Mouse (Mus musculus): ENCODE data around the gene Pdzrn3. TPM values are rescaled to one million over a fixed set of nuclear protein-coding genes. Genes with fewer than 3 reads are reported as not detected.

Gene Pdzrn3
- 27.2 and 31.0 TPM in 2 replicates for polyA plus RNA-seq (2016; fragmentation: Nextera tagmentation; extraction: Ambion mirVana)

DNA sequence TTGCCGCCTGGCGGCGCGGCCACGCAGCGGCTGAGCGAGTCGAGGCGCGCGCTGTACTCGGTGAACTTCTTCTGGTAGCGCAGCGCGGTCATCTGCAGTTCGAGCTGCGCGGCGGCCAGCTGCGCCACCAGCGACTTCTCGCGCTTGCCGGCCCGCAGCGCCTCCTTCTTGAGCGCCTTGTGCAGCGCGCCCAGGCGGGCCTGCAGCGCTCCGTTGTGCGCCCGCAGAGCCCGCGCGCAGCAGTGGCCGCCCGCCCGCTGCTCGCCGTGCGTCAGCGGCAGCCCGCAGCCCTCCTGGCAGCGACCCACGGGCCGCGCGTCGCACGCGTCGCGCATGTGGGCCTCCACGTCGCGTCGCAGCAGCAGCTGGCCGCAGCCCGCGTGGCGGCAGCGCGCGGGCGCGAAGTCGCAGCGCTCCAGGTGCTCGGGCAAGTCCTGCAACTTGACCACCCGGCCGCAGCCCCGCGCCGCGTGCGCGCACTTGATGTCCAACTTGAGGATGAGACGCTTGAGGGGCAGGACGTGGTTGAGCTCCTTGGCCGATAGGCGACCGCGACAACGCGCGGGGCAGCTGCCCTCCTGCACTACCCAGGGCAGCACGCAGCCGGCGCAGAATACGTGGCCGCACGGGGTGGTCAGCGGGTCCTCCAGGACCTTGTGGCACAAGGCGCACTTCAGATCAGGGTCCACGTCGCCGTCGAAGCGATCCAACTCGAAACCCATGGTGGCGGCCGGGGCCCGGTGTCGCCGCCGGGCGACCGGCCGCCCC lies at the start of gene Pdzrn3:
Gene Pdzrn3 (minus strand): TSS at position 731 of the 768 bp plus-strand sequence.
- H3K9me3 ChIP-seq (replicated peaks): no peaks in the 10 kb centered on the region
- WGBS: under 1% methylated on average over 98 of the region's 111 CpGs
- H3K27me3 ChIP-seq: peaks cover 7% of the 10 kb centered on the region
- H3K27ac ChIP-seq: peak within 1 kb of the TSS; percentile 79
- peak; percentile 83 for ATAC-seq (ENCODE audit: low FRiP score)
- peaks cover 23% of the 10 kb centered on the region for H3K4me1 ChIP-seq
- H3K4me2 ChIP-seq (replicated peaks): peak within 1 kb of the TSS; percentile 97
- peak within 1 kb of the TSS; percentile 65 for H3K4me3 ChIP-seq
- H3K36me3 ChIP-seq: no peaks in the 10 kb centered on the region
- H3K9ac ChIP-seq: peak within 1 kb of the TSS; percentile 74

DNA sequence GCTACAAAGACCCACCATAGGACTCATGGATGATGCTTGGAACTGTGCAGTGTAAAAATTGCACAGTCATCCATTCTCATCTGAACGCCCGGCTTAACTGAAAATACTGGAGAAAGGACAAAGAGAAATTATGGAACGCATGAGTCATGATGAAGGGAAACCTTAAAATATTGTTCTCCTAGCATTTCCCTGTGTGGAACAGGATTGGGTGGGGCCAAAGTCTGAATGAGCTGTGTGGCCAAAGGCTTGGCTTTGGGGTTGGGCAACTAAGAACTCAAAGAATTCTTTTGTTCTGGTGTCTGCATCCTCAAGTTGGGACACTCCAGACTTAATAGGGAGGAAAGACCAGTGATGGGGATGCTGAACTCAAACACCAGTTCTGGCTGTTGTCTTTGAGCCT lies 49.6 kb upstream of the Pdzrn3 start:
- no peaks in the 10 kb centered on the region for H3K9me3 ChIP-seq (replicated peaks)
- no peak overlapping the region for H3K4me3 ChIP-seq
- H3K27me3 ChIP-seq: no peaks in the 10 kb centered on the region
- no peak overlapping the region for H3K4me2 ChIP-seq (replicated peaks)
- no peaks in the 10 kb centered on the region for H3K36me3 ChIP-seq
- H3K4me1 ChIP-seq: 0 out of 2 replicates have a peak, but pooled peaks cover 3% of the 10 kb centered on the region
- H3K9ac ChIP-seq: no peak overlapping the region
- H3K27ac ChIP-seq: no peak overlapping the region
- ATAC-seq (ENCODE audit: low FRiP score): no peak
- WGBS: 90% methylated on average over 3 of the region's 3 CpGs

DNA sequence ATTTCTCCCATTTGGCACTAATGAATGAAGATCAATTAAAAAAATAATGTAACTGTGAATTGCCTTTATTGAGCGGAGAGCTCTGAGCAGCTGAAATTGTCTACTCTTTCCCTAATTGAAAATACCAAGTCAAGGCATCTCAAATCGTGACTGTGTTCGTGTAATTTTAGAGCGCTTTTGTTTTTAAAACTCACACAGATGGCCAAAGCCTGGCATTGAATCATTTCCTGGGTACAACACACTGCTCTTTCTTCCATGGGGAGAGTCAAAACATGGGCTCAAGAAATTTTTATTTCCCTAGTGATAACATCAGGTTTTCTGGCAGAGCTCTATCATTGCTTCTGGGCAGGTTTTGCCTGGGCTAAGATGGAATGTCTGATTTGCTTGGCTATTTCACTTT lies 48.6 kb upstream of the Pdzrn3 start:
- Histone ChIP-seq H3K9me3 (replicated peaks) (no peaks in the 10 kb centered on the region), H3K27ac (no peak overlapping the region), H3K27me3 (no peaks in the 10 kb centered on the region), H3K4me3 (no peak overlapping the region), H3K4me2 (replicated peaks) (no peak overlapping the region), H3K4me1 (peaks cover 7% of the 10 kb centered on the region; the same call in 1 of the 2 replicates), H3K36me3 (no peaks in the 10 kb centered on the region), H3K9ac (no peak overlapping the region)
- no peak for ATAC-seq (ENCODE audit: low FRiP score)
- WGBS: 80% methylated on average over 4 of the region's 4 CpGs

DNA sequence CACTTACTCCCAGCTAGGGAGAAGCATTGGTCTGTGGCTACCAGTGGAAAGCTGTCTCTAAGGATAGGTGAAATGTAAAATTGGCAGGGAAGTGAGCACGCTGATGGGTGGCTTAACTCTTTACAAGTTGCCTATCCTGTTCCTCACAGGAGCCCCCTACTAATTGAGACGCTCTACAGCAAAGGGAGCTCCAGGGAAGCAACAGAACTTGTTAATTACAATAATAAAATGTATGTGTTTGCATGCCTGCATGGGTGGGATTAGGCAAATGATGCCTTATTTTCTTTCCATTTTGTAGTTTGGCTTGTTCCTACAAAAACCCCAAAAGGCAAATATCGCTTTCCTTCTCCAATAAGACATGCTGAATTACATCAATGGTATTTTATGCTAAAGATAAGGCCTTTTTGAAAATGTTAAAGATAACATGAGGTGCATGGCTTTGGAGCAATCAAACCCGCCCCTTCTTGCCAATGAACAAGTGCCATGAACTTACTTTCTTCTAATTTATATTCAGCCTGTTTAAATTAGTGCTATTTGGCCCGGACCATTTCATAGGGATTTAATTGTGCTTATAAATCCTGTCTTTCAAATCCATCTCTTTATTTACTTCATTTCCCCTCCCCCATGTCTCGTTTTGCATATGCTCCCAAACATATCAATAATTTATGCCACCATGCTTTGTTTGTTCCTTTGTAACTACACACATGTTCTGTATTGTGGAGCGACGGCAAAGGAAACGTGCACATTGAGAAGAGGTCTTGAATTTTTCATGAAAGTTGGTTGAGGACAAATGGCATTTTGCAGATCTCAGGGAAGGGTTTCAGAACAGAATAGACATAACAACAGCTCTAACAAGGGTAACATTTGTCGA lies 44.6 kb upstream of the Pdzrn3 start:
- no peak overlapping the region for H3K9ac ChIP-seq
- H3K4me1 ChIP-seq: peaks cover 7% of the 10 kb centered on the region; the same call in 1 of the 2 replicates
- ATAC-seq (ENCODE audit: low FRiP score): no peak
- no peaks in the 10 kb centered on the region for H3K36me3 ChIP-seq
- 42% methylated on average over 10 of the region's 10 CpGs for WGBS
- no peak overlapping the region for H3K4me2 ChIP-seq (replicated peaks)
- H3K27ac ChIP-seq: no peak overlapping the region
- H3K4me3 ChIP-seq: no peak overlapping the region
- no peaks in the 10 kb centered on the region for H3K9me3 ChIP-seq (replicated peaks)
- no peaks in the 10 kb centered on the region for H3K27me3 ChIP-seq

DNA sequence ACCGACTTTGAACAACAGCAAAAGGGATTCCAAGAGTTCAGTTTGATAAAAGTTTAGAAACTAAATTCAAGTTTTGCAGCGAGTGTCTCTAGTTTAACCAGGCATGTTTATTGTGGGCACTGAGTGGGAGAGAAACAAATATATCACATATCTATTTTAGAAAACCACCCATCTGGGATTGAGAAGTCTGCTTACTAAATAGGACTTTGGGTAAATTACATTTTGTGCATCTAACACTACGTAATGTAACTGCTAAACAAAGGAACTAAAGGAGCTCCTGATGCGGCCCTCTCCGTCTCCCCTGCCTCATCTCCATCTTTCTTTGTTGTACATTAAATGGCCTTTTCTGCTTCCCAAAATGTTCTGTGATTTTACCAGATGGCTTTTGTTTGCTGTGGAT lies 40.5 kb upstream of the Pdzrn3 start:
- Histone ChIP-seq H3K9ac (no peak overlapping the region), H3K27ac (no peak overlapping the region), H3K9me3 (replicated peaks) (no peaks in the 10 kb centered on the region), H3K36me3 (no peaks in the 10 kb centered on the region), H3K4me2 (replicated peaks) (no peak overlapping the region), H3K27me3 (no peaks in the 10 kb centered on the region), H3K4me3 (no peak overlapping the region), H3K4me1 (peaks cover 7% of the 10 kb centered on the region; the same call in 1 of the 2 replicates)
- WGBS: 77% methylated on average over 5 of the region's 5 CpGs
- ATAC-seq (ENCODE audit: low FRiP score): no peak

DNA sequence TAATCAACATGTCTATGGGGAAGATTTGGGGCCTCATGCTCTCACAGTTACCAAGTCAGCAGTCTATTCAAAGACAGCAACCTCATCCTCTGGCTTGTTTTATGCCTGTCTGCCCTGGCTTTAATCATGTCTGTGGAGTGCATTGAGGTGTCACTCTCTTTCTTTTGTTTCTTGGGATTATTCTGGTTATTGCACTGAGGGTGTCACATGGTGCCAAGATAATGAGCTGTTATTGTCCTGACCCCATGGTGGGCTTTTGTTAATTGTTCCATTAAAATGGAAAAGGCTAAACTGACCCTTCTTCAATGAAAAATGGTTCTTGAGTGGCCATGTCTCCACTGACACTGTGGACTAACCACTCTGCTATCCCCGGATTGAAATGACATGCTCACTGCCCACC lies 34.0 kb upstream of the Pdzrn3 start:
- Histone ChIP-seq H3K4me3 (no peak overlapping the region), H3K4me1 (no peaks in the 10 kb centered on the region), H3K36me3 (no peaks in the 10 kb centered on the region), H3K4me2 (replicated peaks) (no peak overlapping the region), H3K27me3 (no peaks in the 10 kb centered on the region), H3K9me3 (replicated peaks) (no peaks in the 10 kb centered on the region), H3K27ac (no peak overlapping the region), H3K9ac (no peak overlapping the region)
- WGBS: 19% methylated on average over 1 of the region's 1 CpGs
- ATAC-seq (ENCODE audit: low FRiP score): no peak

DNA sequence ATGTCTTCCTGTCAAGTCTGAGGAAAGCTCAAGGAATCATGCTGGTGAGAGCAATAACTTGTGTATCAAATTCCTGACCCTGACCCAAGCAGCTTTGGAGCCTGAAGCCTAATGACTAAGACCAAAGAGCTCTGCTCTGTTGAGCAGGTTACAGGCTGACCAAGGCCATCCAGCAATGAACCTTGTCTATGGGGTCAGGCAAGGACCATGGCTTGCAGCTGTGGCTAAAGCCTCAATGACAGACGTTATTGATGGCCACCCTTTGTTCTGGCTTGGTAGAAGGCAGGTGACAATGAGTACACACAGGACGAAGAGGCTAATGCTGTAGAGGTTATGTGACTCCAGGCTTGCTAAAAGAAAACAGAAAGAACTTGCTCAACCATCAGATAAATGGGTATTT lies 33.4 kb upstream of the Pdzrn3 start:
- ATAC-seq (ENCODE audit: low FRiP score): no peak
- WGBS: 27% methylated on average over 2 of the region's 2 CpGs
- Histone ChIP-seq H3K9ac (no peak overlapping the region), H3K4me3 (no peak overlapping the region), H3K4me2 (replicated peaks) (no peak overlapping the region), H3K9me3 (replicated peaks) (no peaks in the 10 kb centered on the region), H3K4me1 (no peaks in the 10 kb centered on the region), H3K27me3 (no peaks in the 10 kb centered on the region), H3K27ac (no peak overlapping the region), H3K36me3 (no peaks in the 10 kb centered on the region)

DNA sequence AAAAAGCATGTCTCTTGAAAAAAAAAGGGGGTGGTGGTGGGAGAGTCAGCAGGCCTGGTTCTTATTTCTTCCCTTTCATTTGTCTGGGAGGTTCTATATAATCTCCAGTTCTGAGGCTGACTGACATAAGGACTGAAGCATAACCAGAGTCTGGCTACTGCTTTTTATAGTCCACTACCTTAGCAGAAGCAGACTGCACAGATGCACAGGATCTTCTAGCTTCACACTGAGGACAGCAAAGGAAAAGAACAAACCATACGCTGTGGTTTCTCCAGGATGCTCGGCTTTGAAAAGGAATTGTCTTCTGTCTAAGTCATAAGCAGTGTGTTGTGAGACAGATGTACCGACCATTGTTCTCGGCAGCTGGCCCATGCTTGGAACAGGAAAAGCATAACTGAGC lies 19.0 kb upstream of the Pdzrn3 start:
- Histone ChIP-seq H3K9me3 (replicated peaks) (no peaks in the 10 kb centered on the region), H3K27me3 (no peaks in the 10 kb centered on the region), H3K4me3 (no peak overlapping the region), H3K4me2 (replicated peaks) (no peak overlapping the region), H3K4me1 (no peaks in the 10 kb centered on the region), H3K9ac (no peak overlapping the region), H3K36me3 (no peaks in the 10 kb centered on the region), H3K27ac (no peak overlapping the region)
- 81% methylated on average over 4 of the region's 4 CpGs for WGBS
- no peak for ATAC-seq (ENCODE audit: low FRiP score)

DNA sequence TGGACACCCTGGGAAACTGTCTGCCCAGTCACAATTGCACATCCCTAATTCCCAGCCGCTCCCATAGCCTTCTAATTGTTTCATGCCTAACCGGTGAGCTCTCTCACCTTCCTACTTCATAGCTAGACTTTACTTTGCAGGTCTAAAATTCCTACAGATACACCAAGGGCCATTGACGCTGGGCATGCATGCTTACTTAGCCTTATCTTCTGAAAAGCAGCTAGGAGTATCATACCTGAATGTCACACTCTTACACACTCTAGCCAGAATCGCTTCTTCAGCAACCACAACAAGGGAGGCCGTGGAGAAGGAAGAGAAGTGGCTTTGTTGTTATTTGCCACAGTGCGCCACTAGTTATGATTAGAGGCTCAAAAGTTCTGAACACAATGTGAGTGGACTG lies 18.2 kb upstream of the Pdzrn3 start:
- WGBS: 93% methylated on average over 6 of the region's 6 CpGs
- no peak for ATAC-seq (ENCODE audit: low FRiP score)
- H3K27ac ChIP-seq: no peak overlapping the region

DNA sequence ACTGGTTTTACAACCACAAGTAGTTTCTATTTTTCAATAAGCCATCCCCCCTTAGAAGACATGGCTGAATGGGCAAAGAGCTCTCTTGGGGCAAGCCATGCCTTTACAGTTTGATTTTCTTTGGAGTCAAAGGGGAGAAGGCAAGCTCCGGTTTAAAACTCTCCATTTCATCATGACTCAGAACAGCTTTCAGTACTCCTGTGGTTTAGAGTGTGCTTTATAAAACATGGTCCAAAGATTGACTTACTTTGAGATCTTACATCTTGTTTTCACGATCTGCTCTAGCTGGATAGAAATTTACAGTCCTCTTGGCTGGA lies 15.1 kb upstream of the Pdzrn3 start:
- Histone ChIP-seq H3K9me3 (replicated peaks) (no peaks in the 10 kb centered on the region), H3K9ac (no peak overlapping the region), H3K4me1 (no peaks in the 10 kb centered on the region), H3K36me3 (no peaks in the 10 kb centered on the region), H3K4me3 (no peak overlapping the region), H3K4me2 (replicated peaks) (no peak overlapping the region), H3K27me3 (no peaks in the 10 kb centered on the region), H3K27ac (no peak overlapping the region)
- 81% methylated on average over 2 of the region's 2 CpGs for WGBS
- no peak for ATAC-seq (ENCODE audit: low FRiP score)

More for the DNA sequence above, 18.2 kb upstream of the Pdzrn3 start:
- no peak overlapping the region for H3K4me2 ChIP-seq (replicated peaks)
- no peaks in the 10 kb centered on the region for H3K4me1 ChIP-seq
- no peak overlapping the region for H3K4me3 ChIP-seq
- no peaks in the 10 kb centered on the region for H3K9me3 ChIP-seq (replicated peaks)
- H3K27me3 ChIP-seq: no peaks in the 10 kb centered on the region
- no peak overlapping the region for H3K9ac ChIP-seq
- H3K36me3 ChIP-seq: no peaks in the 10 kb centered on the region

DNA sequence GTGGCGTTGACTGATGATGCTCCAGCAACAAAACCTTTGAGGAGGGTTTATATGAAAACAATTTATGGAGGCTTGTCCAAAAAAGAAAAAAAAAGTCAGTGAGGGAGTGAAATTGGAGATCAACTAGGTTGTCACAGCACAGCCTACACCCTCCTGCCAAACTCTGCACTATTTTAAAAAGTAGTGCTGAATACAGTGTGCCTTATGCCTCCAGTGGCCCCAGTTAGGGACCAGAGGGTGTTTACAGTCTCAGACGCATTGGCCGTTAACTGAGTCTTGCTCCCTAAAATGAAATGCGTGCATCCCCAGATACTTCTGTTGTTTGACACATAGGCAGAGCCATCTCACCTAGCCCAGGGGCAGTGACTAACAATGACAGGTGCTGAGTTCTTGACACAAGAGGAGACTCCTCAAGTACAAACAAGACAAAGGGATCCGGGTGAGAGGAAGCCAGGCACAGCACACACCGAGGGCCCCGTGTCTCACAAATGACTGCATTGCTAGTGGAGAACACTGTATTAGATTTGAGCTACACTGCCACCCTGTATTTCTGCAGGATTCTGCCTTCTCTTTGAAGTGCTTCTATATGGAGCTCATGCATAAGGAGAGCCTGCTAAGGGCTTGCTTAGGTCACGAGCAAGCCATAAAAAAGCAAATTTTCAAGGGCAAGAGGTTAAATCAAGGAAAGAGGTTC lies 14.6 kb upstream of the Pdzrn3 start:
- 82% methylated on average over 8 of the region's 8 CpGs for WGBS
- no peak for ATAC-seq (ENCODE audit: low FRiP score)
- no peaks in the 10 kb centered on the region for H3K36me3 ChIP-seq
- H3K27ac ChIP-seq: no peak overlapping the region
- H3K27me3 ChIP-seq: no peaks in the 10 kb centered on the region
- H3K9ac ChIP-seq: no peak overlapping the region
- no peaks in the 10 kb centered on the region for H3K4me1 ChIP-seq
- H3K4me3 ChIP-seq: no peak overlapping the region
- H3K4me2 ChIP-seq (replicated peaks): no peak overlapping the region
- no peaks in the 10 kb centered on the region for H3K9me3 ChIP-seq (replicated peaks)

DNA sequence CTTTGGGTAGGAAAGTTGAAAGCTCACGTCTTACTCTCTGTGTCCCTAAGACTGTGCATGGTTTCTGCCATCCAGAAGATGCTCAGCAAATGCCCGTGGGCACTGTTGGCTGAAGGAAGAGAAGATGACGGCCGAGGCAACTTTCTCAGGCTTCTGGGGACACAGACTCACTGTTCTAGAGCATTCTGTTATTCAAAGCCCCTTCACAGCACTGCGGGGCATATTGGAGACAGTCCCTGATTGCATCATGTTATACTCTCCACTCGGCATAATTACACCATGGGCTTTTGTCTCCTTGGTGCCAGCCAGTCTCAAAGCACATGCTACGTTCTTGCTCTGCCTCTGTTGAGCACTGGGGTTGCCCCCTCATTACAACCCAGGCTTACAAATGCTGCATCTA lies 7.8 kb upstream of the Pdzrn3 start:
- whole genome bisulfite sequencing: 77% methylated on average over 7 of the region's 7 CpGs
- H3K9me3 ChIP-seq (replicated peaks): no peaks in the 10 kb centered on the region
- H3K4me1 ChIP-seq: no peaks in the 10 kb centered on the region
- no peak overlapping the region for H3K9ac ChIP-seq
- no peaks in the 10 kb centered on the region for H3K36me3 ChIP-seq
- H3K4me3 ChIP-seq: no peak overlapping the region
- H3K27ac ChIP-seq: no peak overlapping the region
- 0 out of 2 replicates have a peak, but pooled peaks cover 2% of the 10 kb centered on the region for H3K27me3 ChIP-seq
- ATAC-seq (ENCODE audit: low FRiP score): no peak
- H3K4me2 ChIP-seq (replicated peaks): no peak overlapping the region
